Mouse (Mus musculus) kidney, embryonic 14.5 days (tissue): ENCODE measurements at regions not wholly inside any gene's neighbourhood (a gene's known extent, or its start where the extent isn't known, plus 50 kb on each side); places are given as distances from the start of the nearest gene placed in this dataset.
"Not testable (repeated sequence)": the region's sequence is repeated elsewhere in the genome, so short reads cannot be mapped to it uniquely, and the experiment has no call there.

Experiments used
- ATAC-seq: fragments of 200-750 bp; cut with Nextera tagmentation; 2 replicates; pipeline ENCODE4 v1.8.0; 2017; ENCODE audit warnings: moderate number of reproducible peaks, mild to moderate bottlenecking, moderate TSS enrichment, moderate library complexity; ENCODE audit not compliant: low FRiP score, low TSS enrichment
- H3K27ac ChIP-seq: fragments of 300-500 bp; sonication (generic); 2 replicates; pipeline ENCODE4 v1.5.1; 2014; ENCODE audit warnings: low read depth, mild to moderate bottlenecking, low read length, moderate library complexity, mixed read lengths
- H3K27me3 ChIP-seq: fragments of 300-500 bp; sonication (generic); 2 replicates; pipeline ENCODE4 v1.6.1; 2014; ENCODE audit warnings: mild to moderate bottlenecking, low read length; ENCODE audit not compliant: control insufficient read depth, insufficient read depth
- H3K36me3 ChIP-seq: fragments of 300-500 bp; sonication (generic); 2 replicates; pipeline ENCODE4 v1.6.1; 2014; ENCODE audit warnings: low read length, mixed read lengths; ENCODE audit not compliant: control insufficient read depth, insufficient read depth
- H3K4me1 ChIP-seq: fragments of 300-500 bp; sonication (generic); 2 replicates; pipeline ENCODE4 v1.6.1; 2014; ENCODE audit warnings: low read length, mixed read lengths; ENCODE audit not compliant: control insufficient read depth, insufficient read depth
- H3K4me2 ChIP-seq: fragments of 300-500 bp; sonication (generic); replicated peaks from 2 replicates; pipeline ENCODE4 v1.6.1; 2014; ENCODE audit warnings: low read depth, mild to moderate bottlenecking, low read length
- H3K4me3 ChIP-seq: fragments of 300-500 bp; sonication (generic); 2 replicates; pipeline ENCODE4 v1.5.1; 2014; ENCODE audit warnings: mild to moderate bottlenecking, low read length
- H3K9ac ChIP-seq: fragments of 300-500 bp; sonication (generic); 2 replicates; pipeline ENCODE4 v1.6.1; 2014; ENCODE audit warnings: low read depth, mild to moderate bottlenecking, low read length, moderate library complexity
- H3K9me3 ChIP-seq: fragments of 300-500 bp; sonication (generic); 2 replicates; pipeline ENCODE4 v1.6.1; 2016; ENCODE audit warnings: low read length; ENCODE audit not compliant: control insufficient read depth
- WGBS: fragments of 180-500 bp; shearing (Covaris S2); extraction: QIAGEN DNeasy Blood & Tissue Kit; methylation state at CpG from one replicate; pipeline ENCODE4 v1.1.7; 2014; 5-methylcytosine and 5-hydroxymethylcytosine counted together

- no peaks in the 10 kb centered on the region for H3K36me3 ChIP-seq
- H3K27ac ChIP-seq = no peak overlapping the region
- ATAC-seq = no peak
- peaks cover 9% of the 10 kb centered on the region; the same call in 1 of the 2 replicates for H3K9me3 ChIP-seq
- H3K27me3 ChIP-seq = no peaks in the 10 kb centered on the region
- H3K4me3 ChIP-seq = no peak overlapping the region
- no peak overlapping the region for H3K9ac ChIP-seq
- 83% methylated on average over 3 of the region's 3 CpGs for WGBS
- no peaks in the 10 kb centered on the region for H3K4me1 ChIP-seq
- H3K4me2 ChIP-seq = no peak overlapping the region
Measured at GRCm38 (mm10) chr9:115436301-115436700, 126.1 kb upstream of the Stt3b start.

- not testable (repeated sequence) for H3K36me3 ChIP-seq, ATAC-seq, H3K9ac ChIP-seq, H3K9me3 ChIP-seq, H3K4me3 ChIP-seq, H3K4me2 ChIP-seq, H3K4me1 ChIP-seq, H3K27me3 ChIP-seq, H3K27ac ChIP-seq
- 96% methylated on average over 22 of the region's 22 CpGs for WGBS
Measured at GRCm38 (mm10) chr9:115438234-115438633, 128.0 kb upstream of the Stt3b start.

GRCm38 (mm10) chr9:115446681-115447080 lies 136.5 kb upstream of the Stt3b start:
- ATAC-seq = no peak
- no peak overlapping the region for H3K4me3 ChIP-seq
- H3K36me3 ChIP-seq = no peaks in the 10 kb centered on the region
- 85% methylated on average over 11 of the region's 11 CpGs for WGBS
- no peak overlapping the region for H3K4me2 ChIP-seq
- no peak overlapping the region for H3K27ac ChIP-seq
- no peak overlapping the region for H3K9ac ChIP-seq
- H3K9me3 ChIP-seq = 0 out of 2 replicates have a peak, but pooled peaks cover 3% of the 10 kb centered on the region
- no peaks in the 10 kb centered on the region for H3K4me1 ChIP-seq
- no peaks in the 10 kb centered on the region for H3K27me3 ChIP-seq

- Histone ChIP-seq H3K36me3 (no peaks in the 10 kb centered on the region), H3K4me2 (no peak overlapping the region), H3K27ac (no peak overlapping the region), H3K27me3 (no peaks in the 10 kb centered on the region), H3K4me1 (no peaks in the 10 kb centered on the region), H3K4me3 (no peak overlapping the region), H3K9ac (no peak overlapping the region), H3K9me3 (0 out of 2 replicates have a peak, but pooled peaks cover 3% of the 10 kb centered on the region)
- ATAC-seq = no peak
- WGBS = 81% methylated on average over 5 of the region's 5 CpGs
Measured at GRCm38 (mm10) chr9:115450741-115451320, 140.6 kb upstream of the Stt3b start.

- WGBS = 78% methylated on average over 7 of the region's 7 CpGs
- Histone ChIP-seq H3K27ac (no peak overlapping the region), H3K4me2 (no peak overlapping the region), H3K4me3 (no peak overlapping the region), H3K36me3 (no peaks in the 10 kb centered on the region), H3K9me3 (no peaks in the 10 kb centered on the region), H3K27me3 (no peaks in the 10 kb centered on the region), H3K9ac (no peak overlapping the region), H3K4me1 (no peaks in the 10 kb centered on the region)
- no peak for ATAC-seq
Measured at GRCm38 (mm10) chr9:115454771-115455170, 144.6 kb upstream of the Stt3b start.

GRCm38 (mm10) chr9:115456121-115456520 lies 145.9 kb upstream of the Stt3b start:
- no peak overlapping the region for H3K9ac ChIP-seq
- no peaks in the 10 kb centered on the region for H3K27me3 ChIP-seq
- no peaks in the 10 kb centered on the region for H3K9me3 ChIP-seq
- H3K27ac ChIP-seq = no peak overlapping the region
- WGBS = 46% methylated on average over 3 of the region's 3 CpGs
- H3K4me2 ChIP-seq = no peak overlapping the region
- no peak overlapping the region for H3K4me3 ChIP-seq
- H3K4me1 ChIP-seq = no peaks in the 10 kb centered on the region
- no peak for ATAC-seq
- H3K36me3 ChIP-seq = no peaks in the 10 kb centered on the region

- Histone ChIP-seq H3K27me3 (no peaks in the 10 kb centered on the region), H3K4me1 (no peaks in the 10 kb centered on the region), H3K9ac (no peak overlapping the region), H3K9me3 (no peaks in the 10 kb centered on the region), H3K4me3 (no peak overlapping the region), H3K27ac (no peak overlapping the region), H3K36me3 (no peaks in the 10 kb centered on the region), H3K4me2 (no peak overlapping the region)
- ATAC-seq = no peak
- WGBS = 38% methylated on average over 6 of the region's 6 CpGs
Measured at GRCm38 (mm10) chr9:115456638-115457037, 146.4 kb upstream of the Stt3b start.

- H3K4me3 ChIP-seq = no peak overlapping the region
Measured at GRCm38 (mm10) chr9:115457889-115458710, 147.9 kb upstream of the Stt3b start.

GRCm38 (mm10) chr9:115459075-115459474 lies 148.9 kb upstream of the Stt3b start:
- H3K4me1 ChIP-seq, ATAC-seq, H3K4me3 ChIP-seq, H3K4me2 ChIP-seq, H3K9ac ChIP-seq, H3K9me3 ChIP-seq, H3K27me3 ChIP-seq, H3K36me3 ChIP-seq, H3K27ac ChIP-seq: not testable (repeated sequence)
- 92% methylated on average over 6 of the region's 6 CpGs for WGBS

More at GRCm38 (mm10) chr9:115457889-115458710, 147.9 kb upstream of the Stt3b start:
- H3K27me3 ChIP-seq = no peaks in the 10 kb centered on the region
- no peak overlapping the region for H3K4me2 ChIP-seq
- 51% methylated on average over 21 of the region's 21 CpGs for WGBS
- no peak for ATAC-seq
- H3K9me3 ChIP-seq = no peaks in the 10 kb centered on the region
- H3K4me1 ChIP-seq = no peaks in the 10 kb centered on the region
- no peaks in the 10 kb centered on the region for H3K36me3 ChIP-seq
- no peak overlapping the region for H3K9ac ChIP-seq
- H3K27ac ChIP-seq = no peak overlapping the region
